9 mouse cellular contexts compared by ENCODE assay signal in genomic region chr19:24007638-24008360, GRCm38 (mm10). TPM values are rescaled to one million over a fixed set of nuclear protein-coding genes. Genes with fewer than 3 reads are reported as not detected.
DNase-seq lines count a peak whose midpoint lies in the region; ATAC-seq and TF ChIP-seq lines count a peak whose summit lies in the region.
"Had no signal": no experiment of that assay in that cellular context is flagged by ENCODE, and none has a peak within 500 bp of the region (broad histone marks: within the 10 kb centered on the region; RNA-seq: fewer than 3 reads in every experiment).

No protein-coding gene starts in this region.

- no peaks in the 10 kb centered on the region for H3K4me1 ChIP-seq in midbrain, postnatal 0 days (ENCODE audit: insufficient read depth, low read length)
- peaks cover 5% of the 10 kb centered on the region for H3K4me1 ChIP-seq in midbrain, embryonic 10.5 days
- H3K4me1 ChIP-seq in stomach, embryonic 14.5 days (ENCODE audit: control insufficient read depth, insufficient read depth, low read length) = 0 out of 2 replicates have a peak, but pooled peaks cover 2% of the 10 kb centered on the region

- no peak overlapping the region for H3K27ac ChIP-seq in midbrain, postnatal 0 days (ENCODE audit: low read depth, low read length)
- no peak overlapping the region for H3K27ac ChIP-seq in midbrain, embryonic 10.5 days (replicated peaks)
- H3K27ac ChIP-seq in stomach, embryonic 14.5 days (ENCODE audit: low read length) = no peak overlapping the region; the same call in 1 of the 2 replicates

- H3K36me3 ChIP-seq in midbrain, postnatal 0 days (ENCODE audit: insufficient read depth, low read length) = no peaks in the 10 kb centered on the region
- H3K36me3 ChIP-seq in midbrain, embryonic 10.5 days = no peaks in the 10 kb centered on the region
- H3K36me3 ChIP-seq in stomach, embryonic 14.5 days (ENCODE audit: control insufficient read depth, insufficient read depth, low read length) = no peaks in the 10 kb centered on the region

- H3K9me3 ChIP-seq in midbrain, postnatal 0 days (ENCODE audit: low read length) = no peaks in the 10 kb centered on the region
- H3K9me3 ChIP-seq in midbrain, embryonic 10.5 days (replicated peaks) = peaks cover 14% of the 10 kb centered on the region
- H3K9me3 ChIP-seq in stomach, embryonic 14.5 days (ENCODE audit: control insufficient read depth, low read depth, low read length) = no peaks in the 10 kb centered on the region

- no peaks in the 10 kb centered on the region for H3K27me3 ChIP-seq in midbrain, postnatal 0 days (ENCODE audit: insufficient read depth, low read length)
- H3K27me3 ChIP-seq in midbrain, embryonic 10.5 days (ENCODE audit: low read depth, poor library complexity, severe bottlenecking) = no peaks in the 10 kb centered on the region
- H3K27me3 ChIP-seq in stomach, embryonic 14.5 days (ENCODE audit: control insufficient read depth, insufficient read depth, low read length) = no peaks in the 10 kb centered on the region

- 69% methylated on average over 4 of the region's 4 CpGs for WGBS in midbrain, postnatal 0 days
- 68% methylated on average over 4 of the region's 4 CpGs for WGBS in midbrain, embryonic 10.5 days
- WGBS in stomach, embryonic 14.5 days = 62% methylated on average over 4 of the region's 4 CpGs

- no peak overlapping the region for H3K4me3 ChIP-seq in midbrain, postnatal 0 days (ENCODE audit: low read depth, low read length)
- no peak overlapping the region for H3K4me3 ChIP-seq in midbrain, embryonic 10.5 days
- no peak overlapping the region for H3K4me3 ChIP-seq in stomach, embryonic 14.5 days (ENCODE audit: low read depth, low read length)

- ATAC-seq in midbrain, postnatal 0 days (ENCODE audit: low FRiP score) = no peak
- peak; percentile 58; the same call in 1 of the 2 replicates for ATAC-seq in stomach, embryonic 14.5 days (ENCODE audit: insufficient number of reproducible peaks, insufficient read depth, low FRiP score, low read depth)
- ATAC-seq in cerebellum, adult (ENCODE audit: insufficient number of reproducible peaks, low FRiP score, low TSS enrichment) = no peak
- ATAC-seq: liver, postnatal 0 days had no signal

- H3K9ac ChIP-seq in midbrain, postnatal 0 days (replicated peaks; ENCODE audit: low read length, poor library complexity, severe bottlenecking) = no peak overlapping the region
- H3K9ac ChIP-seq in stomach, embryonic 14.5 days (replicated peaks; ENCODE audit: low read depth, low read length) = no peak overlapping the region
- H3K9ac ChIP-seq: liver, postnatal 0 days had no signal

- intact Hi-C loops in heart, postnatal 14 days (cut with DNase I) = no loop called here

- peak; percentile 57 for DNase-seq in adrenal gland, postnatal 14 days
- DNase-seq in adrenal gland, adult 8-10 months = no peak
- peak; percentile 32 for DNase-seq in midbrain, postnatal 0 days (ENCODE audit: low spot score)
- no peak for DNase-seq in midbrain, embryonic 10.5 days (ENCODE audit: low spot score)
- peak; percentile 44 to 61 for DNase-seq in heart, postnatal 14 days
- DNase-seq in spleen, postnatal 36 days (ENCODE audit: low spot score in 2 of 2) = no peak
- DNase-seq: liver, postnatal 0 days had no signal

- no peak for TF ChIP-seq CTCF in midbrain, postnatal 0 days (IDR thresholded peaks at IDR 0.05)

- H3K4me2 ChIP-seq in midbrain, postnatal 0 days (ENCODE audit: low read depth, low read length, poor library complexity, severe bottlenecking) = no peak overlapping the region
- no peak overlapping the region for H3K4me2 ChIP-seq in stomach, embryonic 14.5 days (replicated peaks; ENCODE audit: low read depth, low read length)

RNA-seq across cellular contexts. Expression of gene Fam189a2, which starts 23.0 kb away (rescaled TPM):
- 8.7 and 12.3 TPM in 2 replicates for total RNA-seq in adrenal gland, postnatal 14 days (2021)
- 10 to 100 TPM in 2 of 4 experiments, 1 to 10 TPM in 2; 8.0 to 16.6 (median 11.7) TPM for total RNA-seq in adrenal gland, adult 8-10 months (2022)
- 16.3 and 16.9 TPM in 2 replicates for total RNA-seq in midbrain, postnatal 0 days (2014; rRNA removed)
- 2.5 and 3.2 TPM in 2 replicates for polyA plus RNA-seq in midbrain, postnatal 0 days (2015; fragmentation: Nextera tagmentation; extraction: Ambion mirVana)
- polyA plus RNA-seq in midbrain, embryonic 10.5 days (2016; fragmentation: Nextera tagmentation; extraction: Ambion mirVana) = 0.95 and 1.1 TPM in 2 replicates
- total RNA-seq in heart, postnatal 14 days (2021) = 10 to 100 TPM; 51.6 to 55.6 TPM
- polyA plus RNA-seq in stomach, embryonic 14.5 days (2014; fragmentation: Nextera tagmentation; extraction: Ambion mirVana) = 0.62 and 0.73 TPM in 2 replicates

Comparison
In these comparisons a context has a peak if more than half of its experiments do, and no peak if none do; other contexts are left out.
1. DNase-seq: peak in adrenal gland, postnatal 14 days (single experiment), midbrain, postnatal 0 days (single experiment) and heart, postnatal 14 days (2 of 2); none in adrenal gland, adult 8-10 months (single experiment), midbrain, embryonic 10.5 days (single experiment) and spleen, postnatal 36 days (0 of 2).